In genomic region chr5:35149526-35149925, GRCm38 (mm10) we compare ENCODE assay signal across 19 mouse cellular contexts.
"Had no signal": no experiment of that assay in that cellular context is flagged by ENCODE, and none has a peak within 500 bp of the region (broad histone marks: within the 10 kb centered on the region; RNA-seq: fewer than 3 reads in every experiment).

No protein-coding gene starts in this region.

- H3K27ac ChIP-seq: lung, embryonic 15.5 days; macrophage; midbrain, embryonic 13.5 days; midbrain, embryonic 15.5 days; neural tube, embryonic 12.5 days had no signal

- H3K9me3 ChIP-seq: lung, embryonic 15.5 days; midbrain, embryonic 15.5 days had no signal

- H3K27me3 ChIP-seq: lung, embryonic 15.5 days; midbrain, embryonic 13.5 days; midbrain, embryonic 15.5 days; neural tube, embryonic 12.5 days had no signal

- H3K36me3 ChIP-seq: lung, embryonic 15.5 days; midbrain, embryonic 13.5 days; midbrain, embryonic 15.5 days; neural tube, embryonic 12.5 days had no signal

- H3K4me2 ChIP-seq: lung, embryonic 15.5 days; midbrain, embryonic 11.5 days; midbrain, embryonic 13.5 days; midbrain, embryonic 15.5 days; neural tube, embryonic 12.5 days had no signal

- H3K9ac ChIP-seq: lung, embryonic 15.5 days; midbrain, embryonic 13.5 days; midbrain, embryonic 15.5 days; neural tube, embryonic 12.5 days had no signal

- ATAC-seq: lung, postnatal 0 days; midbrain, embryonic 13.5 days; midbrain, embryonic 15.5 days had no signal

- DNase-seq: lung, adult 2 months; lung, postnatal 14 days; lung, postnatal 36 days; retina, postnatal 1 day; right cerebral cortex, adult 18-20 months; right cerebral cortex, postnatal 25 days; right cerebral cortex, postnatal 4 days; spleen, adult 18-20 months; thymus, adult 18-20 months; thymus, postnatal 14 days; thymus, postnatal 36 days had no signal

- H3K4me3 ChIP-seq: lung, embryonic 15.5 days; megakaryocyte, embryonic 14.5 days; midbrain, embryonic 13.5 days; midbrain, embryonic 15.5 days; neural tube, embryonic 12.5 days had no signal
